Mouse (Mus musculus) CH12.LX (cell line): ENCODE results near the gene Zfp993.
"Not testable (repeated sequence)": the region's sequence is repeated elsewhere in the genome, so short reads cannot be mapped to it uniquely, and the experiment has no call there.

Experiments used
- BHLHE40 ChIP-seq: IDR thresholded peaks from 2 replicates; pipeline ENCODE4 v1.6.1; 2011; ENCODE audit warnings: mild to moderate bottlenecking, low read depth, low read length, improper control_type of control experiment
- CTCF ChIP-seq, 2 experiments: IDR thresholded peaks in 1 of 2; conservative IDR thresholded peaks in 1 of 2; 2 replicates each; pipeline ENCODE4 v1.5.1; 2011 to 2012; ENCODE audit warnings: low read depth in 2 of 2, low read length in 2 of 2, improper control_type of control experiment in 1 of 2, inconsistent platforms in 1 of 2, mild to moderate bottlenecking in 1 of 2, moderate library complexity in 1 of 2
- ELF1 ChIP-seq: IDR thresholded peaks from 2 replicates; pipeline ENCODE4 v1.6.1; 2014; ENCODE audit warnings: low read depth, mild to moderate bottlenecking, inconsistent platforms, low read length, improper control_type of control experiment
- EP300 ChIP-seq: IDR thresholded peaks from 2 replicates; pipeline ENCODE4 v1.6.1; 2011; ENCODE audit warnings: low read length, improper control_type of control experiment
- PAX5 ChIP-seq: IDR thresholded peaks from 2 replicates; pipeline ENCODE4 v1.6.1; 2012; ENCODE audit warnings: low read length, inconsistent platforms, mixed read lengths
- POLR2AphosphoS2 ChIP-seq: IDR thresholded peaks from 2 replicates; pipeline ENCODE4 v1.6.1; 2011; ENCODE audit warnings: low read depth, low read length, improper control_type of control experiment
- RAD21 ChIP-seq: IDR thresholded peaks from 2 replicates; pipeline ENCODE4 v1.6.1; 2011; ENCODE audit warnings: low read depth, mild to moderate bottlenecking, low read length, improper control_type of control experiment, moderate library complexity
- SIN3A ChIP-seq: IDR thresholded peaks from 2 replicates; pipeline ENCODE4 v1.6.1; 2012; ENCODE audit warnings: low read length, improper control_type of control experiment, inconsistent platforms
- TCF12 ChIP-seq: IDR thresholded peaks from 2 replicates; pipeline ENCODE4 v1.6.1; 2014; ENCODE audit warnings: low read depth, mild to moderate bottlenecking, inconsistent platforms, low read length, improper control_type of control experiment
- USF1 ChIP-seq: IDR thresholded peaks from 2 replicates; pipeline ENCODE4 v1.6.1; 2014; ENCODE audit warnings: low read depth, mild to moderate bottlenecking, inconsistent platforms, low read length, improper control_type of control experiment
- USF2 ChIP-seq: conservative IDR thresholded peaks from 2 replicates; pipeline ENCODE4 v1.6.1; 2011; ENCODE audit warnings: low read depth, low read length, improper control_type of control experiment
- ZC3H11A ChIP-seq: IDR thresholded peaks from 2 replicates; pipeline ENCODE4 v1.6.1; 2012; ENCODE audit warnings: low read depth, mild to moderate bottlenecking, inconsistent platforms, low read length, improper control_type of control experiment

DNA sequence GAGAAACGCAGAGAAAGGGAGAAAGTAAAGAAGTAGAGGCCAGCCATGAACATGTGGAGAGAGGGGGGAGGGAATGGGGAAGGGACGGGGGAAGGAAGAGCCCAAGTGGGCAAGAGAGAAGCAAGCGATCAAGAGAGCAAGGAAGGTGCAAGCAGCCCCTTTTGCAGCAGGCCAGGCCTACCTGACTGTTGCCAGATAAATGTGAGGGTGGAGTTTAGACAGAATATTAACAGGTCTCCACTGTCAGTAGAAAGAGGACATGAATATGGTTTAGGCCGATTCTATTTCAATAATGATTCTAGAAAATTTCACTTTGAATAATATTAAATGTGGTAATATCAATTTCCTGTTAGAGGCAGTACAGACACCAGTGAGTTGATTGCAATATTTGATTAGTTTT is 39.4 kb downstream of the Zfp993 start:
- TF ChIP-seq CTCF (conservative IDR thresholded peaks at IDR 0.05 in 1 of 2, IDR thresholded peaks at IDR 0.05 in 1 of 2; ENCODE audit: low read depth in 2 of 2, low read length in 2 of 2); ZC3H11A; USF1; USF2; SIN3A; PAX5; TCF12; RAD21; POLR2AphosphoS2; ELF1; EP300; BHLHE40: not testable (repeated sequence)
